Mouse (Mus musculus) ES-Bruce4 (cell line): ENCODE results near the gene Tor2a. TPM values are rescaled to one million over a fixed set of nuclear protein-coding genes. Genes with fewer than 3 reads are reported as not detected.

ENCODE experiments used
- H3K27ac ChIP-seq: 2 replicates; pipeline ENCODE4 v1.5.1; 2012; ENCODE audit warnings: low read length, inconsistent platforms; ENCODE audit not compliant: insufficient read depth
- H3K27me3 ChIP-seq: 2 replicates; pipeline ENCODE4 v1.6.1; 2012; ENCODE audit warnings: mild to moderate bottlenecking, low read length, inconsistent platforms; ENCODE audit not compliant: control insufficient read depth, poor library complexity, insufficient read depth, severe bottlenecking
- H3K36me3 ChIP-seq: 2 replicates; pipeline ENCODE4 v1.6.1; 2012; ENCODE audit warnings: inconsistent platforms, mild to moderate bottlenecking, low read length, moderate library complexity; ENCODE audit not compliant: control insufficient read depth, poor library complexity, insufficient read depth, severe bottlenecking
- H3K4me1 ChIP-seq: one replicate; pipeline ENCODE4 v1.8.1; 2011; ENCODE audit warnings: low read length; ENCODE audit not compliant: control insufficient read depth, insufficient read depth
- H3K4me3 ChIP-seq: 2 replicates; pipeline ENCODE4 v1.5.1; 2011; ENCODE audit warnings: low read depth, mild to moderate bottlenecking, low read length
- H3K9ac ChIP-seq: 2 replicates; pipeline ENCODE4 v1.6.1; 2012; ENCODE audit warnings: low read depth, mild to moderate bottlenecking, inconsistent platforms; ENCODE audit not compliant: poor library complexity, severe bottlenecking
- H3K9me3 ChIP-seq: replicated peaks from 2 replicates; pipeline ENCODE4 v1.6.1; 2012; ENCODE audit warnings: mild to moderate bottlenecking, low read length, inconsistent platforms; ENCODE audit not compliant: control insufficient read depth, poor library complexity, insufficient read depth, severe bottlenecking
- CTCF ChIP-seq: IDR thresholded peaks from one replicate; pipeline ENCODE4 v1.8.1; 2011; ENCODE audit warnings: low read depth, low read length
- EP300 ChIP-seq: IDR thresholded peaks from 2 replicates; pipeline ENCODE4 v1.6.1; 2011; ENCODE audit warnings: low read depth, low read length; ENCODE audit not compliant: insufficient read depth
- POLR2A ChIP-seq: IDR thresholded peaks from one replicate; pipeline ENCODE4 v1.8.1; 2011; ENCODE audit warnings: low read length; ENCODE audit not compliant: insufficient read depth
- polyA plus RNA-seq: library from polyadenylated mRNA; stranded (reverse); fragments of >200 nt; gene quantifications from 2 replicates; pipeline ENCODE4 v1.2.4, GENCODE M21; 2011; ENCODE audit warnings: low read depth; ENCODE audit not compliant: missing spikeins, insufficient read depth, insufficient read length

The Tor2a gene
- polyA plus RNA-seq, 1 experiment: 77.0 TPM

DNA sequence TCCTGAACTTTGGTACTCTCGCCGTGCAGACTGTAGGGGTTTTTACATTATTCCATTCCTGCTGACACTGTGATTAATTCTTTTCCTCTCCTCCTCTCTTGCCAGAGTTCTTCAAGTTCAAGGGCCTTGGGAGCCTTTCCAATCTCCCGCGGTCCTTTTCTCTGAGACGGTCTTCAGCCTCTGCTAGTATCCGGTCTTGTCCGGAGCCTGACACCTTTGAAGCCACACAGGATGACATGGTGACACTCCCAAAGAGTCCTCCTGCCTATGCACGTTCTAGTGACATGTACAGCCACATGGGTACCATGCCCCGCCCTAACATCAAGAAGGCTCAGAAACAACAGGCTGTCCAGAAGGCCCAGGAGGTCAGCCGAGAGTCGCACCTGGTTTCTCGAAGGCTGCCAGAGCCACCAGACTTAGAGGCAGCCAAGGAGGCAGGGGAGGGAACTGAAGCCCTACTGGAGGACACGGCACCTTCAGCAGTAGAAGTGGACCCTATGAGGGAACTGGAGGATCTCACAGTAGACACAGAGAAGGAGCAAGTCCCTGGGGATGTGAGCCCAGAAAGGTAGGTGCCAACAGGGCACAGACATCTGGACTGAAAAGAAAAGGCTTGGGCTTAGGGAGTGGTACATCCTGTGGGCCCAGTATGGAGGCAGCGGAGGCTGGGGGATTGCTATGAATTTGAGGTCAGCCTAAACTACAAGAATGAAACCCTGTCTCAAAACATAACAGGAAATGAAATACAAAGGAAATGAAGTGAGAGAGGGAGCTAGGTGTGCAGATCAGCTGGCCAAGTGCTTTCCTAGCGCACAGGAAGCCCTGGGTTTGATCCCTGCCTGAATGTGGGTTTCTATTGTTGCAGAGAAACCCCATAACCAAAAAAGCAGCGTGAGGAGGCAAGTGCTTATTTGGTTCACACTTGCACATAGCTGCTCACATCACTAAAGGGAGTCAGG, 31.9 kb upstream of the Tor2a start:
- no peaks in the 10 kb centered on the region for H3K36me3 ChIP-seq
- H3K4me3 ChIP-seq: no peak overlapping the region
- H3K9me3 ChIP-seq: no peaks in the 10 kb centered on the region
- peaks cover 4% of the 10 kb centered on the region for H3K4me1 ChIP-seq
- no peak for TF ChIP-seq CTCF
- TF ChIP-seq EP300: no peak
- TF ChIP-seq POLR2A: no peak
- H3K27me3 ChIP-seq: no peaks in the 10 kb centered on the region
- no peak overlapping the region for H3K9ac ChIP-seq
- H3K27ac ChIP-seq: no peak overlapping the region

DNA sequence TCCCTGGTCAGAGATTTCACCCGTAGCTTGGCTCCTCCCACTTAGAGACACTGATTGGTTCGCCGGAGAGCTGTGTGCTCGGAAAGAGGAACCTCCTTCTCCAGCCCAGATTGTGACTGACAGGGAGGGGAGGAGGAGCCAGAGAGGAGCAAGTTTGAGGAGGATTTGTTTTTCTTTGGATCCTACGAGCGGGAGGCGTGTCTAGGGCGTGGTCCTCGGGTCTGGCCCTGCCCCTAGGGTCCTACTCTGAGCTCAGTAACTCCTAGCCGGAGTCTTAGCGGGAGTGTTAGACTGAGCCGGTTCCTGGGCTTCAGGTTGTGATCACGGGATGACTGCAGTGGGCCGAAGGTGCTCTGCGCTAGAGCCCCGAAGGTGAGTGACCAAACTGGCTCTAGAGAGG, 29.6 kb upstream of the Tor2a start:
- H3K27ac ChIP-seq: no peak overlapping the region
- no peaks in the 10 kb centered on the region for H3K9me3 ChIP-seq
- H3K4me3 ChIP-seq: peak overlapping the region; percentile 44
- no peaks in the 10 kb centered on the region for H3K36me3 ChIP-seq
- no peak for TF ChIP-seq EP300
- no peak overlapping the region for H3K9ac ChIP-seq
- H3K4me1 ChIP-seq: peaks cover 2% of the 10 kb centered on the region
- H3K27me3 ChIP-seq: no peaks in the 10 kb centered on the region

DNA sequence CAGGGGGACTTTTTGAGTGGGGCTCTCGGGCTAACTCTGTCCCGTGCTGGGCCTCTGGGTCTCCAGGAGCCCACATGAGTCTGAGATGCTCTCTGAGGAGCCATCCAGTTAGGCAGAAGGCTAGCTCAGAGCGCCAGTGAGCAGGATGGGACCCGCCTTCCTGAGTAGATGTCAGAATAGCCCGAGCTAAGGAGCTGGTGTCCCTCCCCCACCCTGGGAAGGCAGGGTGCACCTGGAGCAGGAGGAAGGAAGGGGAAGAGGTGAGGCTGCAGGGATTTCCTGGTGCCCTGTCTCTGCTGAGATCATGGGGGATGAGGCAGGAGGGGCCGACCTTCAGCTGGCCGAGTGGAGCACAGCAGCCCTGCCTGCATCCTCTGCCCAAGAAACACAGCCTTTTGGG, 28.6 kb upstream of the Tor2a start:
- H3K9ac ChIP-seq: no peak overlapping the region
- no peaks in the 10 kb centered on the region for H3K36me3 ChIP-seq
- H3K4me3 ChIP-seq: peak overlapping the region; percentile 8; the same call in 1 of the 2 replicates
- TF ChIP-seq CTCF (no peak), POLR2A (no peak), EP300 (no peak)
- H3K27ac ChIP-seq: no peak overlapping the region
- no peaks in the 10 kb centered on the region for H3K27me3 ChIP-seq
- H3K4me1 ChIP-seq: peaks cover 2% of the 10 kb centered on the region
- H3K9me3 ChIP-seq: no peaks in the 10 kb centered on the region

DNA sequence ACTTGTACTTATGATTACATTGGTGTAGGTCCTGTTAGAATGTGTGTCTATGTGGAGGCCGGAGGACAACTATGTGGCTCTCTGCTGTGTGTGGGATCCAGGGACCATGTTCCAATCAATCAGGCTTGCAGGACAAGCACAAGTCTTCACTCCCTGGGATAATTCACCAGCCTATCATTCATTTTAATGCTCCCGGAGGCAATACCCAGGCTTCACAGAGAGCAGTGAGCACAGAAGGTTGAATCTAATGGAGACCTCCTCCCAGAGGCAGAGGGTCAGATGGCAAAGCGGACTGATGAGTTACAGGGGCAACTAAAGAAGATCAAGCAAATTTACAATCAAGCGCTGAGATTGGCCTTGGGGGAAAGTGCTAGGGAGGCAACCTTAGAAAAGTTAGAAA, 27.5 kb upstream of the Tor2a start:
- no peak overlapping the region for H3K27ac ChIP-seq

DNA sequence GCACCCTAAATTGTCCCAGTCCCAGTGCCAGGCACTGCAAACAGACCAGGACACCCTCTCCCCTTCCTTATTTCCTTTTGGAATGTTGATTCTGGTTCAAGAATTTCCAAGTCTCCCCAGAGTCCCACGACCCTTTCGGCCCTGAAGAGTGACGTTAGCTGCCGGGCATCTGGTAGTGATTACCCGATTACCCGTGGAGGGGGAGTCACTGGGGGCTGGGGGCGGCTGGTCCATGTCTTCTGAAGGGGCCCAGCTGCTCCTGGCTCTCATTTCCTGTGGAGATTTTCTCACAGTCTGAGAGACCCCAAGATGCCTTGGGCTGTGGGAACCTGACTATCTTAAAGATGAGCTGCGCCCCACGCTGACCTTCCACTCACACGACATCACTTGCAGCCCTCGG, 26.2 kb upstream of the Tor2a start:
- Histone ChIP-seq H3K4me1 (peaks cover 2% of the 10 kb centered on the region), H3K27ac (no peak overlapping the region), H3K4me3 (no peak overlapping the region), H3K9ac (no peak overlapping the region), H3K36me3 (no peaks in the 10 kb centered on the region), H3K27me3 (no peaks in the 10 kb centered on the region), H3K9me3 (no peaks in the 10 kb centered on the region)
- TF ChIP-seq EP300 (no peak), CTCF (no peak), POLR2A (no peak)

More for the DNA sequence above, 27.5 kb upstream of the Tor2a start:
- H3K9ac ChIP-seq: no peak overlapping the region
- TF ChIP-seq POLR2A: no peak
- TF ChIP-seq CTCF: no peak
- TF ChIP-seq EP300: no peak
- no peaks in the 10 kb centered on the region for H3K9me3 ChIP-seq
- no peaks in the 10 kb centered on the region for H3K27me3 ChIP-seq
- no peaks in the 10 kb centered on the region for H3K36me3 ChIP-seq
- H3K4me1 ChIP-seq: peaks cover 2% of the 10 kb centered on the region
- H3K4me3 ChIP-seq: no peak overlapping the region

DNA sequence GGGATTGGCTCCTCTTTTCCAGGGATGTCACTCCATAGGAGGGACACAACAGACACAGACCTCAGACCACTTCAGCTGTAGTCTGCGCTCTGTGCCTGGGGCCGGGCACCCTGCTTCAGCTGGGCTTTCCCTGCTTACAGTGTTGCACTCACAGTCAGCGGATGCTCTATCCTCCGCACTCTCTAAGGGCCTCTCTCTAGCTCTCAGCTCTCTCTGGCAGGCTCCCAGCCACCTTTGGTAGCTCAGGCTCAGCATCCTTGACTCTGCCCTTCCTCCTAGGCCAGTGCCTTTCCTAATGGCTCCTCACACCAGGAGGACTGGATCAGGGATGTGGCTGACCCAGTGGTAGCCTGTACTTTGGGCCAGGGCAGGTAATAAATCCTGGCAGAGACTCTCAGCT, 25.1 kb upstream of the Tor2a start:
- no peak overlapping the region for H3K9ac ChIP-seq
- no peaks in the 10 kb centered on the region for H3K36me3 ChIP-seq
- H3K27ac ChIP-seq: no peak overlapping the region
- no peak overlapping the region for H3K4me3 ChIP-seq
- TF ChIP-seq EP300 (no peak), CTCF (no peak), POLR2A (no peak)
- H3K27me3 ChIP-seq: no peaks in the 10 kb centered on the region
- no peaks in the 10 kb centered on the region for H3K9me3 ChIP-seq
- H3K4me1 ChIP-seq: peaks cover 2% of the 10 kb centered on the region
